Mouse (Mus musculus) midbrain, embryonic 14.5 days (tissue): Measurements from ENCODE around the gene Bbof1. TPM values are rescaled to one million over a fixed set of nuclear protein-coding genes. Genes with fewer than 3 reads are reported as not detected.

ENCODE experiments used
- ATAC-seq: fragments of 200-750 bp; cut with Nextera tagmentation; 2 replicates; pipeline ENCODE4 v1.8.0; 2017; ENCODE audit warnings: moderate number of reproducible peaks, moderate library complexity; ENCODE audit not compliant: low FRiP score, low TSS enrichment
- DNase-seq: peaks from one replicate; pipeline ENCODE4 v3.0.0-alpha.2; 2015
- H3K27ac ChIP-seq: fragments of 300-500 bp; sonication (generic); replicated peaks from 2 replicates; pipeline ENCODE4 v1.5.1; 2014; ENCODE audit warnings: mild to moderate bottlenecking, low read depth, low read length, moderate library complexity
- H3K27me3 ChIP-seq: fragments of 300-500 bp; sonication (generic); 2 replicates; pipeline ENCODE4 v1.6.1; 2014; ENCODE audit warnings: low read length, control low read depth, mixed read lengths; ENCODE audit not compliant: control insufficient read depth, insufficient read depth
- H3K36me3 ChIP-seq: fragments of 300-500 bp; sonication (generic); 2 replicates; pipeline ENCODE4 v1.6.1; 2014; ENCODE audit warnings: low read length, control low read depth; ENCODE audit not compliant: control insufficient read depth, insufficient read depth
- H3K4me1 ChIP-seq: fragments of 300-500 bp; sonication (generic); 2 replicates; pipeline ENCODE4 v1.6.1; 2014; ENCODE audit warnings: mild to moderate bottlenecking, antibody characterized with exemption, low read length, control low read depth; ENCODE audit not compliant: control insufficient read depth, insufficient read depth
- H3K4me2 ChIP-seq: fragments of 300-500 bp; sonication (generic); 2 replicates; pipeline ENCODE4 v1.6.1; 2014; ENCODE audit warnings: mild to moderate bottlenecking, low read length, moderate library complexity
- H3K4me3 ChIP-seq: fragments of 300-500 bp; sonication (generic); replicated peaks from 2 replicates; pipeline ENCODE4 v1.5.1; 2014; ENCODE audit warnings: low read depth, low read length
- H3K9ac ChIP-seq: fragments of 300-500 bp; sonication (generic); replicated peaks from 2 replicates; pipeline ENCODE4 v1.6.1; 2014; ENCODE audit warnings: mild to moderate bottlenecking, low read length, moderate library complexity
- H3K9me3 ChIP-seq: fragments of 300-500 bp; sonication (generic); 2 replicates; pipeline ENCODE4 v1.6.1; 2016; ENCODE audit warnings: low read length, control low read depth, mixed read lengths; ENCODE audit not compliant: control insufficient read depth
- WGBS: fragments of 180-500 bp; shearing (Covaris S2); extraction: QIAGEN DNeasy Blood & Tissue Kit; methylation state at CpG from one replicate; pipeline ENCODE4 v1.1.7; 2014; 5-methylcytosine and 5-hydroxymethylcytosine counted together
- polyA plus RNA-seq: library from polyadenylated mRNA; unstranded; fragments of >200 nt; fragmentation: Nextera tagmentation; extraction: Ambion mirVana; gene quantifications from 2 replicates; pipeline ENCODE4 v1.2.1, GENCODE M21; 2014

Gene Bbof1
- polyA plus RNA-seq, 1 experiment from 2014 or later, result 3.4 TPM

GRCm38 (mm10) chr12:84382369-84382768 lies 26.5 kb upstream of the Bbof1 start:
- H3K4me3 ChIP-seq, result no peak overlapping the region
- no peak for ATAC-seq
- WGBS, result 88% methylated on average over 4 of the region's 4 CpGs

GRCm38 (mm10) chr12:84384644-84385081 lies 24.2 kb upstream of the Bbof1 start:
- no peak for DNase-seq
- ATAC-seq, result no peak
- no peaks in the 10 kb centered on the region for H3K27me3 ChIP-seq
- H3K27ac ChIP-seq, result no peak overlapping the region
- WGBS, result 88% methylated on average over 5 of the region's 5 CpGs
- no peak overlapping the region for H3K4me3 ChIP-seq
- no peaks in the 10 kb centered on the region for H3K9me3 ChIP-seq
- H3K4me2 ChIP-seq, result no peak overlapping the region
- no peaks in the 10 kb centered on the region for H3K4me1 ChIP-seq
- peaks cover 8% of the 10 kb centered on the region; the same call in 1 of the 2 replicates for H3K36me3 ChIP-seq
- no peak overlapping the region for H3K9ac ChIP-seq

More at GRCm38 (mm10) chr12:84382369-84382768, 26.5 kb upstream of the Bbof1 start:
- H3K36me3 ChIP-seq, result peaks cover 11% of the 10 kb centered on the region
- H3K9ac ChIP-seq, result no peak overlapping the region
- H3K4me2 ChIP-seq, result no peak overlapping the region
- no peak for DNase-seq
- no peaks in the 10 kb centered on the region for H3K27me3 ChIP-seq
- no peaks in the 10 kb centered on the region for H3K4me1 ChIP-seq
- no peak overlapping the region for H3K27ac ChIP-seq
- no peaks in the 10 kb centered on the region for H3K9me3 ChIP-seq

GRCm38 (mm10) chr12:84385408-84385807 lies 23.5 kb upstream of the Bbof1 start:
- H3K4me1 ChIP-seq, result no peaks in the 10 kb centered on the region
- H3K9me3 ChIP-seq, result no peaks in the 10 kb centered on the region
- H3K27ac ChIP-seq, result no peak overlapping the region
- no peak overlapping the region for H3K4me3 ChIP-seq
- H3K9ac ChIP-seq, result no peak overlapping the region
- no peak overlapping the region for H3K4me2 ChIP-seq
- WGBS, result 94% methylated on average over 4 of the region's 4 CpGs
- ATAC-seq, result no peak
- DNase-seq, result no peak
- H3K36me3 ChIP-seq, result peaks cover 8% of the 10 kb centered on the region; the same call in 1 of the 2 replicates
- no peaks in the 10 kb centered on the region for H3K27me3 ChIP-seq

- Histone ChIP-seq H3K9ac (no peak overlapping the region), H3K36me3 (peaks cover 8% of the 10 kb centered on the region; the same call in 1 of the 2 replicates)
- 84% methylated on average over 8 of the region's 8 CpGs for WGBS
These were observed 20.8 kb upstream of the Bbof1 start for GRCm38 (mm10) chr12:84388097-84388496.

GRCm38 (mm10) chr12:84388774-84389400 lies 20.0 kb upstream of the Bbof1 start:
- ATAC-seq (no peak), DNase-seq (no peak)
- Histone ChIP-seq H3K36me3 (peaks cover 8% of the 10 kb centered on the region; the same call in 1 of the 2 replicates), H3K4me2 (no peak overlapping the region), H3K4me3 (no peak overlapping the region), H3K9ac (no peak overlapping the region), H3K4me1 (no peaks in the 10 kb centered on the region), H3K9me3 (no peaks in the 10 kb centered on the region), H3K27me3 (no peaks in the 10 kb centered on the region), H3K27ac (no peak overlapping the region)
- WGBS, result 77% methylated on average over 14 of the region's 14 CpGs

More at GRCm38 (mm10) chr12:84388097-84388496, 20.8 kb upstream of the Bbof1 start:
- Histone ChIP-seq H3K27ac (no peak overlapping the region), H3K4me1 (no peaks in the 10 kb centered on the region), H3K9me3 (no peaks in the 10 kb centered on the region), H3K4me3 (no peak overlapping the region), H3K27me3 (no peaks in the 10 kb centered on the region), H3K4me2 (no peak overlapping the region)
- ATAC-seq, result no peak
- no peak for DNase-seq

- no peaks in the 10 kb centered on the region for H3K4me1 ChIP-seq
- H3K27ac ChIP-seq, result no peak overlapping the region
- no peak for ATAC-seq
- no peaks in the 10 kb centered on the region for H3K27me3 ChIP-seq
- 91% methylated on average over 6 of the region's 6 CpGs for WGBS
- H3K36me3 ChIP-seq, result peaks cover 2% of the 10 kb centered on the region; the same call in 1 of the 2 replicates
- H3K4me2 ChIP-seq, result no peak overlapping the region
- H3K9me3 ChIP-seq, result no peaks in the 10 kb centered on the region
- H3K9ac ChIP-seq, result no peak overlapping the region
- H3K4me3 ChIP-seq, result no peak overlapping the region
- DNase-seq, result no peak
These were observed 18.5 kb upstream of the Bbof1 start for GRCm38 (mm10) chr12:84390336-84390735.

GRCm38 (mm10) chr12:84392681-84393080 lies 16.2 kb upstream of the Bbof1 start:
- Histone ChIP-seq H3K4me1 (no peaks in the 10 kb centered on the region), H3K36me3 (no peaks in the 10 kb centered on the region), H3K27ac (no peak overlapping the region), H3K27me3 (no peaks in the 10 kb centered on the region), H3K4me2 (no peak overlapping the region), H3K9me3 (no peaks in the 10 kb centered on the region), H3K9ac (no peak overlapping the region), H3K4me3 (no peak overlapping the region)
- no peak for ATAC-seq
- 92% methylated on average over 4 of the region's 4 CpGs for WGBS
- DNase-seq, result no peak

GRCm38 (mm10) chr12:84393847-84394246 lies 15.0 kb upstream of the Bbof1 start:
- Histone ChIP-seq H3K9ac (no peak overlapping the region), H3K4me2 (no peak overlapping the region), H3K27me3 (no peaks in the 10 kb centered on the region), H3K4me1 (no peaks in the 10 kb centered on the region), H3K4me3 (no peak overlapping the region), H3K9me3 (no peaks in the 10 kb centered on the region), H3K27ac (no peak overlapping the region), H3K36me3 (no peaks in the 10 kb centered on the region)
- DNase-seq (no peak), ATAC-seq (no peak)
- WGBS, result 94% methylated on average over 5 of the region's 5 CpGs
